Mouse (Mus musculus): ENCODE results near the gene Med10. TPM values are rescaled to one million over a fixed set of nuclear protein-coding genes. Genes with fewer than 3 reads are reported as not detected.

Med10 gene
- total and polyA plus RNA-seq, 3 experiments: 119 to 151 TPM; not detected in 1

DNA sequence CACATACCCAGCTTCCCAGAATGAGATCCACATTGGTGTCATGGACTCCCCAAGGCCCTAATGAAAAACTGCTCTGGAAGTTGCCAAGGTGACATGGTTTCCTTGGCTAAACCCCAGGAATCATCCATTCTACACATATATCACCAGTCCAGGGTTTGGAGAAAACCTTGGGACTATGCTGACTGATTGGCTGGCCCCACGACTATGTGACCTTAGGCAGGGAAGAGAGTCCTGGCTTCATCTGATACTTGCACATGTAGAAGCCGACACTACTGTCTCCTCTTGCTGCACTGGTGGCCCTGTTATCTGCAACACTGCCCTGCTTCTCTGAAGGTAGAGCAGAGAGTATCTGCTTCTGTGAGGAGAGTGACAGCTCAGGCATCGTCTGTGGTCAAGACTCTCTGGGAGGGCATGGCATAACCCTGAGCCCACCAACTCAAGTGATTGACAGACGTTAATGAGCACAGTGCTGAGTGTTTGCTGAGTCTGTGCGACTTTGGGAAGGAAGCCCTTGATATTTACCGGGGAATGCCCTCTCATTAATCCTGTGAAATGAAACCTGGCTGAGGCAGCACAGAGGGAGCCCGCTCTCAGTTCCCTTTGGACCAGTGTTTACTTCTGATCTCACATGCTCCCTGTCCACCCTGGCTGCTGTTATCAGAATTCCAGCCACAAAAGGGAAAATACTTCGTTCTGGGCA, 23.4 kb downstream of the Med10 start:
- no peak for TF ChIP-seq KAT2A (conservative IDR thresholded peaks at IDR 0.05; ENCODE audit: low read depth, low read length)
- no peak for TF ChIP-seq EP300 (IDR thresholded peaks at IDR 0.05; ENCODE audit: low read depth in 1 of 2, low read length in 2 of 2)
- TF ChIP-seq USF1 (IDR thresholded peaks at IDR 0.05; ENCODE audit: low read depth, low read length): no peak
- TF ChIP-seq ZC3H11A (IDR thresholded peaks at IDR 0.05; ENCODE audit: low read depth, low read length): no peak
- no peak for TF ChIP-seq E2F4 (IDR thresholded peaks at IDR 0.05; ENCODE audit: borderline replicate concordance, low read depth, low read length)
- TF ChIP-seq RCOR1 (IDR thresholded peaks at IDR 0.05; ENCODE audit: low read depth, low read length): no peak
- no peak for TF ChIP-seq CTCF (IDR thresholded peaks at IDR 0.05 in 2 of 3, conservative IDR thresholded peaks at IDR 0.05 in 1 of 3; ENCODE audit: control insufficient read depth in 1 of 3, insufficient read depth in 1 of 3, low read depth in 2 of 3, low read length in 3 of 3, poor library complexity in 1 of 3, severe bottlenecking in 1 of 3)
- TF ChIP-seq TCF12 (IDR thresholded peaks at IDR 0.05; ENCODE audit: low read depth, low read length): no peak
- no peak for TF ChIP-seq ELF1 (IDR thresholded peaks at IDR 0.05; ENCODE audit: low read depth, low read length)
- no peak for TF ChIP-seq POLR2AphosphoS5 (IDR thresholded peaks at IDR 0.05; ENCODE audit: borderline replicate concordance, low read depth, low read length)
- TF ChIP-seq UBTF (IDR thresholded peaks at IDR 0.05; ENCODE audit: borderline replicate concordance, insufficient read depth, low read depth, low read length): no peak
- no peak for TF ChIP-seq NRF1 (IDR thresholded peaks at IDR 0.05; ENCODE audit: insufficient read depth, low read depth, low read length, poor library complexity, severe bottlenecking)
- no peak for TF ChIP-seq NELFE (IDR thresholded peaks at IDR 0.05; ENCODE audit: low read depth, low read length)
- no peak for TF ChIP-seq ZNF384 (IDR thresholded peaks at IDR 0.05; ENCODE audit: low read depth, low read length)
- TF ChIP-seq MXI1 (IDR thresholded peaks at IDR 0.05; ENCODE audit: low read depth, low read length): no peak
- no peak for TF ChIP-seq JUND (IDR thresholded peaks at IDR 0.05; ENCODE audit: low read depth, low read length)
- Histone ChIP-seq H3K4me1 (ENCODE audit: control insufficient read depth in 1 of 2, insufficient read depth in 2 of 2, low read length in 2 of 2) (no peaks in the 10 kb centered on the region), H3K9ac (ENCODE audit: control insufficient read depth, low read depth, low read length, poor library complexity, severe bottlenecking) (no peak overlapping the region), H3K79me2 (ENCODE audit: control insufficient read depth, insufficient read depth, low read length, poor library complexity) (no peaks in the 10 kb centered on the region), H3K9me3 (replicated peaks; ENCODE audit: insufficient read depth, low read length) (no peaks in the 10 kb centered on the region), H3K27ac (ENCODE audit: control insufficient read depth, low read depth, low read length) (no peak overlapping the region), H3K27me3 (ENCODE audit: control insufficient read depth in 1 of 2, insufficient read depth in 2 of 2, low read length in 2 of 2) (no peaks in the 10 kb centered on the region), H3K36me3 (ENCODE audit: control insufficient read depth in 1 of 2, insufficient read depth in 2 of 2, low read length in 2 of 2) (no peaks in the 10 kb centered on the region), H3K4me3 (ENCODE audit: control insufficient read depth in 1 of 2, insufficient read depth in 1 of 2, low read depth in 2 of 2, low read length in 2 of 2) (no peak overlapping the region)
- no peak for DNase-seq (ENCODE audit: low read depth, low spot score)

DNA sequence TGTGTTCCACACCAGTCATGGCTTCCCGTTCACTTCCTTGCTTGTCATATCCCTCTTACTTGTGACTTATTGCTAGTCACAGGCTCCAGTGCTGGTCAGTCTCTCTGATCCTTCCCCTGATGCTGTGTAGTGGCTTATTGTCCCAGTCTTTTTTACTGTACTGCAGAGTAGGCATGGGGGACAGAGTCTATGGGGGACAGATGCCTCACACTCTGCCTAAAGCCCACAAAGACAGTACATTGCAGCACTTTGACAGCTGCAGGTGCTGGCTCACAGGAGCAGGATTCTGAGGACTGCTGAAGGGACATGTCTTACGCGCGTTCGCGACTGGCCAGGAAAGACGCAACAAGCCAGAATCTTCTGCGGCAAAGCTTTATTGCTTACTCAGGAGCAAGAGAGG, 28.4 kb downstream of the Med10 start:
- Histone ChIP-seq H3K36me3 (ENCODE audit: control insufficient read depth in 1 of 2, insufficient read depth in 2 of 2, low read length in 2 of 2) (no peaks in the 10 kb centered on the region), H3K27me3 (ENCODE audit: control insufficient read depth in 1 of 2, insufficient read depth in 2 of 2, low read length in 2 of 2) (no peaks in the 10 kb centered on the region), H3K9me3 (replicated peaks; ENCODE audit: insufficient read depth, low read length) (no peaks in the 10 kb centered on the region), H3K4me3 (ENCODE audit: control insufficient read depth in 1 of 2, insufficient read depth in 1 of 2, low read depth in 2 of 2, low read length in 2 of 2) (no peak overlapping the region), H3K9ac (ENCODE audit: control insufficient read depth, low read depth, low read length, poor library complexity, severe bottlenecking) (no peak overlapping the region), H3K79me2 (ENCODE audit: control insufficient read depth, insufficient read depth, low read length, poor library complexity) (no peaks in the 10 kb centered on the region), H3K4me1 (ENCODE audit: control insufficient read depth in 1 of 2, insufficient read depth in 2 of 2, low read length in 2 of 2) (no peaks in the 10 kb centered on the region), H3K27ac (ENCODE audit: control insufficient read depth, low read depth, low read length) (no peak overlapping the region)
- TF ChIP-seq EP300 (IDR thresholded peaks at IDR 0.05; ENCODE audit: low read depth in 1 of 2, low read length in 2 of 2): no peak
- no peak for TF ChIP-seq MAX (IDR thresholded peaks at IDR 0.05; ENCODE audit: low read length)
- no peak for TF ChIP-seq NELFE (IDR thresholded peaks at IDR 0.05; ENCODE audit: low read depth, low read length)
- TF ChIP-seq MYC (IDR thresholded peaks at IDR 0.05; ENCODE audit: low read depth, low read length): no peak
- DNase-seq (ENCODE audit: low read depth, low spot score): no peak

Measured in MEL (cell line).